Mouse (Mus musculus) testis, adult 2 months (tissue): ENCODE data around the gene Ralgps1.

Source experiments
- CTCF ChIP-seq: fragments of 200-500 bp; IDR thresholded peaks from 2 replicates; pipeline ENCODE4 v1.5.1; 2012; ENCODE audit warnings: low read depth, mild to moderate bottlenecking, inconsistent platforms, low read length, moderate library complexity; ENCODE audit not compliant: control insufficient read depth, insufficient read depth, insufficient replicate concordance
- POLR2A ChIP-seq: fragments of 200-500 bp; IDR thresholded peaks from 2 replicates; pipeline ENCODE4 v1.6.1; 2012; ENCODE audit warnings: low read depth, mild to moderate bottlenecking, inconsistent platforms, low read length, moderate library complexity; ENCODE audit not compliant: control insufficient read depth

- no peak for TF ChIP-seq POLR2A
- TF ChIP-seq CTCF, result no peak
Observed at GRCm38 (mm10) chr2:33221339-33221900, 149.9 kb downstream of the Ralgps1 start.
